Mouse (Mus musculus) frontal cortex, postnatal 25 days (tissue): ENCODE measurements at regions not wholly inside any gene's neighbourhood (a gene's known extent, or its start where the extent isn't known, plus 50 kb on each side); places are given as distances from the start of the nearest gene placed in this dataset.

Experiments used
- DNase-seq, 2 experiments: peaks; one replicate each; pipeline ENCODE4 v3.0.0; 2022; ENCODE audit warnings: low spot score in 2 of 2

GRCm38 (mm10) chr10:56453578-56454069, 76.5 kb downstream of the Gja1 start:
- DNase-seq, result no peak

GRCm38 (mm10) chr10:56455867-56456468, 78.8 kb downstream of the Gja1 start:
- DNase-seq, result no peak

GRCm38 (mm10) chr10:56468537-56468936, 91.4 kb downstream of the Gja1 start:
- no peak for DNase-seq

- DNase-seq, result no peak
Measured at GRCm38 (mm10) chr10:56468993-56469712, 92.0 kb downstream of the Gja1 start.

- no peak for DNase-seq
Measured at GRCm38 (mm10) chr10:56469895-56470294, 92.8 kb downstream of the Gja1 start.

GRCm38 (mm10) chr10:56474951-56475350, 97.8 kb downstream of the Gja1 start:
- DNase-seq, result no peak

- no peak for DNase-seq
Measured at GRCm38 (mm10) chr10:56482156-56482716, 105.1 kb downstream of the Gja1 start.

- no peak for DNase-seq
Measured at GRCm38 (mm10) chr10:56484931-56485330, 107.8 kb downstream of the Gja1 start.

GRCm38 (mm10) chr10:56485746-56486145, 108.6 kb downstream of the Gja1 start:
- no peak for DNase-seq

- no peak for DNase-seq
Measured at GRCm38 (mm10) chr10:56486584-56486983, 109.5 kb downstream of the Gja1 start.

GRCm38 (mm10) chr10:56493461-56493860, 116.3 kb downstream of the Gja1 start:
- no peak for DNase-seq

- no peak for DNase-seq
Measured at GRCm38 (mm10) chr10:56495352-56495751, 118.2 kb downstream of the Gja1 start.

- no peak for DNase-seq
Measured at GRCm38 (mm10) chr10:56519041-56519440, 141.9 kb downstream of the Gja1 start.

- DNase-seq, result no peak
Measured at GRCm38 (mm10) chr10:56525791-56526190, 148.7 kb downstream of the Gja1 start.

GRCm38 (mm10) chr10:56537091-56537490, 160.0 kb downstream of the Gja1 start:
- no peak for DNase-seq

GRCm38 (mm10) chr10:56539827-56540511, 162.8 kb downstream of the Gja1 start:
- no peak for DNase-seq

- DNase-seq, result no peak
Measured at GRCm38 (mm10) chr10:56542106-56542505, 165.0 kb downstream of the Gja1 start.

GRCm38 (mm10) chr10:56545989-56546388, 168.9 kb downstream of the Gja1 start:
- no peak for DNase-seq

- no peak for DNase-seq
Measured at GRCm38 (mm10) chr10:56546824-56547223, 169.7 kb downstream of the Gja1 start.

GRCm38 (mm10) chr10:56547825-56548224, 170.7 kb downstream of the Gja1 start:
- no peak for DNase-seq

- no peak for DNase-seq
Measured at GRCm38 (mm10) chr10:56566836-56567442, 189.8 kb downstream of the Gja1 start.

- no peak for DNase-seq
Measured at GRCm38 (mm10) chr10:56582065-56582464, 204.9 kb downstream of the Gja1 start.
